Mouse (Mus musculus): ENCODE results near the gene Zbtb20. TPM values are rescaled to one million over a fixed set of nuclear protein-coding genes. Genes with fewer than 3 reads are reported as not detected.

Zbtb20 gene
- polyA plus RNA-seq, 1 experiment, result 4.0 TPM

DNA sequence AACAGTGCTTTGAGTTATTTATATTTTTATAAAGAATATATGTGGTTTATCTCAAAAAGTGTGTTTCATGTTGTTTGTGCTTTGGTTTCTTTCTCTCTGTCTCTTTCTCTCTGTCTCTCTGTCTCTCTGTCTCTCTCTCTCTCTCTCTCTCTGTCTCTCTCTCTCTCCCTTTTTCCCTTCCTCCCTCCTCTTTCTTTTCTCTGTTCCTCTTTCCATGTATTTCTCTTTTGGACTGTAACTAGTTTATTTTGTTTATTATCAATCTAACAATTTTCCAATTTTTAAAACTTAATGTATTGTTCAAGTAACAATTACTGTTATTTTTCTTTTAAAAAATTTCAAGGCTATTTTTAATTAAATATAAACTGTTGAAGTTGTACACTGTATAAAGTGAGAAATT, 523.7 kb downstream of the Zbtb20 start:
- peaks cover 8% of the 10 kb centered on the region for H3K79me3 ChIP-seq (ENCODE audit: low read depth)
- TF ChIP-seq USF1 (IDR thresholded peaks at IDR 0.05; ENCODE audit: low read depth) (no peak), FOSL1 (IDR thresholded peaks at IDR 0.05; ENCODE audit: insufficient read depth, low read length, poor library complexity, severe bottlenecking) (no peak), MYOG (IDR thresholded peaks at IDR 0.05; ENCODE audit: control insufficient read depth, extremely low read depth, insufficient read length) (no peak), MYOD1 (IDR thresholded peaks at IDR 0.05; ENCODE audit: control insufficient read depth, insufficient read length, low read depth) (no peak), MAX (IDR thresholded peaks at IDR 0.05) (no peak), CEBPB (IDR thresholded peaks at IDR 0.05; ENCODE audit: low read depth) (no peak), CTCF (IDR thresholded peaks at IDR 0.05; ENCODE audit: control insufficient read depth, insufficient read depth, insufficient read length) (no peak)
- H3K79me2 ChIP-seq (ENCODE audit: control insufficient read depth, insufficient read depth), result peaks cover 36% of the 10 kb centered on the region
- no peak overlapping the region for H3ac ChIP-seq (ENCODE audit: control insufficient read depth, insufficient read length, low read depth)
- H3K4me3 ChIP-seq (ENCODE audit: insufficient read depth, poor library complexity, severe bottlenecking), result no peak overlapping the region
- peaks cover under 1% of the 10 kb centered on the region for H3K36me3 ChIP-seq (ENCODE audit: control insufficient read depth, insufficient read depth)
- H3K27me3 ChIP-seq (ENCODE audit: control insufficient read depth, insufficient read depth, insufficient read length), result no peaks in the 10 kb centered on the region

DNA sequence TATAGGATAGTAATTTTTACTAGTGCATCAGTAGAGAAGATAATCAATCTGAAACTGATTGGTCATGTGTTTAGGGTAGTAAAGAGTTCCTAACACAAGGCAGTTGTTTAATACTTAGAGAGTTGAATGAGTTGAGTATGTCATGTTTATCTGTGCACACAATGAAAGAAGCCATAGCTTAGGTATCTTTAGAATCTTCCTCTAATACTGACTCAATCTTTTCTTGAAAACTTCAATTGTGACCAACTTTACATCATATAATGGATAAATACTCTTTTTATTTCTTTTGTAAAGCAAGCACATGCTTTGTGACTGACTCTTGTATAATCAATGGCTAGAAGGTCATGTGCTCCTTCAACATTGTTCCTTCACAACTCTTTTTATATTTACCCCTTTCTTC, 524.4 kb downstream of the Zbtb20 start:
- TF ChIP-seq CTCF (IDR thresholded peaks at IDR 0.05; ENCODE audit: control insufficient read depth, insufficient read depth, insufficient read length) (no peak), FOSL1 (IDR thresholded peaks at IDR 0.05; ENCODE audit: insufficient read depth, low read length, poor library complexity, severe bottlenecking) (no peak), MAX (IDR thresholded peaks at IDR 0.05) (no peak), CEBPB (IDR thresholded peaks at IDR 0.05; ENCODE audit: low read depth) (no peak)
- H3K27me3 ChIP-seq (ENCODE audit: control insufficient read depth, insufficient read depth, insufficient read length), result no peaks in the 10 kb centered on the region
- H3K36me3 ChIP-seq (ENCODE audit: control insufficient read depth, insufficient read depth), result peaks cover 3% of the 10 kb centered on the region

DNA sequence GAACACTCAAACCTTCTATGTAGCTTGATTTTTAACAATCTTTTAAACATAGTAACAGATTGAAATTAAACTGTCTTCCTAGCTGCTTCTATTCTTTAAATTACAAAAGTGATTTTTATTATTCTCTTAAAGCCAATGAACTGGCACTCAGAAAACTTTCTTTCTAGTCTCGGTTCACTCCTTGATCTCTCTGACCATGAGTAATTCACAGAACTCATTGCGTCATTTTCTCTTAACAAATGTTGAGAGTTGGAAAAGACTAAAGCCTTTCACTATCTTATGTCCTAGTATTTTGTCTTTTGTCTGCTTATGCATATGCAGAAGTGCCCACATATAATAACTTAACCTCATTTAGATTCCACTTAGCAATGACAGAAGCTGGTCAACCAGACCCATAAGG, 525.3 kb downstream of the Zbtb20 start:
- Histone ChIP-seq H3K36me3 (ENCODE audit: control insufficient read depth, insufficient read depth) (peaks cover 5% of the 10 kb centered on the region), H3K79me3 (ENCODE audit: low read depth) (peaks cover 4% of the 10 kb centered on the region), H3K4me3 (ENCODE audit: insufficient read depth, poor library complexity, severe bottlenecking) (no peak overlapping the region)

More for the DNA sequence above, 524.4 kb downstream of the Zbtb20 start:
- no peak overlapping the region for H3K4me3 ChIP-seq (ENCODE audit: insufficient read depth, poor library complexity, severe bottlenecking)
- H3ac ChIP-seq (ENCODE audit: control insufficient read depth, insufficient read length, low read depth), result no peak overlapping the region
- H3K79me2 ChIP-seq (ENCODE audit: control insufficient read depth, insufficient read depth), result peaks cover 30% of the 10 kb centered on the region
- peaks cover 4% of the 10 kb centered on the region for H3K79me3 ChIP-seq (ENCODE audit: low read depth)

DNA sequence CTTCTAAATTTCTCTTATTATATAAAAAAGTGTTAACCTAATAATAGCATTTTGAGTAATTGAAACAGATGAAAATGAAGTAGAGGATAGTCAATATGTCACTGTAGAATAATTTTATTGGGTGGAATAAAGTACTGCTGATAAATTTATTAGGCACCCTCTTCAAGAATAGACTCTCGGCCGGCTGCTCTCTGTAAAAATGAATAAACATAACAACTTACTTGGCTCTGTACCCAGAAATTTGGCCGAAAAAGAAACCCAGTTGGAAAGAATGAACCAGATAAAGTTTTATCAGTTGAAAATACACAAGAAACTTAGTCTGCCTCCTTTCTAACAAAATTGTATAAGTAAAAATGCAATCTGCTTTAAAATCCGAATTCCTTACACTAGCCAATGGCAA, 527.2 kb downstream of the Zbtb20 start:
- H3K27me3 ChIP-seq (ENCODE audit: control insufficient read depth, insufficient read depth, insufficient read length), result no peaks in the 10 kb centered on the region
- no peak overlapping the region for H3ac ChIP-seq (ENCODE audit: control insufficient read depth, insufficient read length, low read depth)
- peaks cover 28% of the 10 kb centered on the region for H3K79me2 ChIP-seq (ENCODE audit: control insufficient read depth, insufficient read depth)
- no peak overlapping the region for H3K4me3 ChIP-seq (ENCODE audit: insufficient read depth, poor library complexity, severe bottlenecking)
- TF ChIP-seq MYOD1 (IDR thresholded peaks at IDR 0.05; ENCODE audit: control insufficient read depth, insufficient read length, low read depth), result no peak
- no peak for TF ChIP-seq CTCF (IDR thresholded peaks at IDR 0.05; ENCODE audit: control insufficient read depth, insufficient read depth, insufficient read length)
- TF ChIP-seq FOSL1 (IDR thresholded peaks at IDR 0.05; ENCODE audit: insufficient read depth, low read length, poor library complexity, severe bottlenecking), result no peak
- TF ChIP-seq USF1 (IDR thresholded peaks at IDR 0.05; ENCODE audit: low read depth), result no peak
- TF ChIP-seq MYOG (IDR thresholded peaks at IDR 0.05; ENCODE audit: control insufficient read depth, extremely low read depth, insufficient read length), result no peak
- TF ChIP-seq CEBPB (IDR thresholded peaks at IDR 0.05; ENCODE audit: low read depth), result no peak
- TF ChIP-seq MAX (IDR thresholded peaks at IDR 0.05), result no peak
- peaks cover 7% of the 10 kb centered on the region for H3K36me3 ChIP-seq (ENCODE audit: control insufficient read depth, insufficient read depth)
- no peaks in the 10 kb centered on the region for H3K79me3 ChIP-seq (ENCODE audit: low read depth)

More for the DNA sequence above, 525.3 kb downstream of the Zbtb20 start:
- Histone ChIP-seq H3K27me3 (ENCODE audit: control insufficient read depth, insufficient read depth, insufficient read length) (no peaks in the 10 kb centered on the region), H3K79me2 (ENCODE audit: control insufficient read depth, insufficient read depth) (peaks cover 26% of the 10 kb centered on the region), H3ac (ENCODE audit: control insufficient read depth, insufficient read length, low read depth) (no peak overlapping the region)
- no peak for TF ChIP-seq FOSL1 (IDR thresholded peaks at IDR 0.05; ENCODE audit: insufficient read depth, low read length, poor library complexity, severe bottlenecking)
- no peak for TF ChIP-seq MYOD1 (IDR thresholded peaks at IDR 0.05; ENCODE audit: control insufficient read depth, insufficient read length, low read depth)
- TF ChIP-seq MYOG (IDR thresholded peaks at IDR 0.05; ENCODE audit: control insufficient read depth, extremely low read depth, insufficient read length), result no peak
- no peak for TF ChIP-seq USF1 (IDR thresholded peaks at IDR 0.05; ENCODE audit: low read depth)
- no peak for TF ChIP-seq CEBPB (IDR thresholded peaks at IDR 0.05; ENCODE audit: low read depth)
- no peak for TF ChIP-seq CTCF (IDR thresholded peaks at IDR 0.05; ENCODE audit: control insufficient read depth, insufficient read depth, insufficient read length)
- TF ChIP-seq MAX (IDR thresholded peaks at IDR 0.05), result no peak

DNA sequence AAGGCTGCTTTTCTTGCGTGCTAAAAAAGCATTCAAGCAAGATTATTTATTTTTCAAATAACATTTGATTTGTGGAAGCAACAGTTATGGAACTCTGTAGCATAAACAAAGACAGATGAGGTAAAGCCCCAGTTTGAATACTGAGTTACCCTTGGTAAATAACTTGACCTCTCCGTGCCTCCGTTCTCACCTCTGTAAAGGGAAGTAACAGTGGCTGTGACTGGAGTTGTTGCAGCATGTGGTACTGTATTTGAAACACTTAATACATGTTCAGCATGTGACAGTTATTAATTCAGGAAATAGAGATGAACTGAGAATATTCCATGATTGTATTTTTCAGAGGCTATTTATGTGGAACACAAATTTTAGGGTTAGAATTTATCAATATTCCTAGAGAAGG, 529.4 kb downstream of the Zbtb20 start:
- H3K36me3 ChIP-seq (ENCODE audit: control insufficient read depth, insufficient read depth), result peaks cover 7% of the 10 kb centered on the region
- H3K79me2 ChIP-seq (ENCODE audit: control insufficient read depth, insufficient read depth), result peaks cover 25% of the 10 kb centered on the region
- H3K79me3 ChIP-seq (ENCODE audit: low read depth), result peaks cover 2% of the 10 kb centered on the region
- no peak overlapping the region for H3ac ChIP-seq (ENCODE audit: control insufficient read depth, insufficient read length, low read depth)
- no peak for TF ChIP-seq MYOD1 (IDR thresholded peaks at IDR 0.05; ENCODE audit: control insufficient read depth, insufficient read length, low read depth)
- TF ChIP-seq CTCF (IDR thresholded peaks at IDR 0.05; ENCODE audit: control insufficient read depth, insufficient read depth, insufficient read length), result no peak
- no peak for TF ChIP-seq USF1 (IDR thresholded peaks at IDR 0.05; ENCODE audit: low read depth)
- no peak for TF ChIP-seq MYOG (IDR thresholded peaks at IDR 0.05; ENCODE audit: control insufficient read depth, extremely low read depth, insufficient read length)
- TF ChIP-seq MAX (IDR thresholded peaks at IDR 0.05), result no peak
- no peak for TF ChIP-seq CEBPB (IDR thresholded peaks at IDR 0.05; ENCODE audit: low read depth)
- no peak for TF ChIP-seq FOSL1 (IDR thresholded peaks at IDR 0.05; ENCODE audit: insufficient read depth, low read length, poor library complexity, severe bottlenecking)
- H3K27me3 ChIP-seq (ENCODE audit: control insufficient read depth, insufficient read depth, insufficient read length), result no peaks in the 10 kb centered on the region
- no peak overlapping the region for H3K4me3 ChIP-seq (ENCODE audit: insufficient read depth, poor library complexity, severe bottlenecking)

DNA sequence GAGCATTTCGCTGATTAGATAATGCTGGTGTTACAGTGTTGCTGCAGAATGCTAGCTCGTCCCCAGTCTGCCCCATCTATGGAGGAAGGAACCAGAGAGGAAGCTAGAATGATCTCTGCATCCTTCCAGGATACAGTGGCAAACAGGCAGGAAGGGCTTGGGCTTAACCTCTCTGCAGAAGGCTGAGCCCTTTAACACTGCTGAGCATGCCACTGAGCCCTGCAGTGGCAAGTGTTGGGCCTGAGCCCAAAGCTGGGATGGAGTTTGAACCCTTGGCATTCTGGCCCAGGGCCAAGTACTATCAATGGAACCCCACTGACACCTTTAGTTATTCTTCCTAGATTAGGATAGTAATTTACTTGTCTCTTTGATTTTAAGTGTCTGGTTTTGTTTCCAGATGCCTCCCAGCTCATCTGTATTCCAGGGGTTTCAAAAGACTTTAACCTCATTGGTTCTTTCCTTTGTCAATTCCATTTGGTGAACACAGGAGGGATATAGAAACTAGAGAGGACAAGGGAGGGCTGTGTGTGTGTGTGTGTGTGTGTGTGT, 532.0 kb downstream of the Zbtb20 start:
- H3K79me3 ChIP-seq (ENCODE audit: low read depth), result peaks cover 2% of the 10 kb centered on the region
- H3K79me2 ChIP-seq (ENCODE audit: control insufficient read depth, insufficient read depth), result peaks cover 18% of the 10 kb centered on the region
- no peak for TF ChIP-seq MAX (IDR thresholded peaks at IDR 0.05)
- TF ChIP-seq CTCF (IDR thresholded peaks at IDR 0.05; ENCODE audit: control insufficient read depth, insufficient read depth, insufficient read length), result no peak
- no peak for TF ChIP-seq MYOD1 (IDR thresholded peaks at IDR 0.05; ENCODE audit: control insufficient read depth, insufficient read length, low read depth)
- TF ChIP-seq FOSL1 (IDR thresholded peaks at IDR 0.05; ENCODE audit: insufficient read depth, low read length, poor library complexity, severe bottlenecking), result no peak
- TF ChIP-seq MYOG (IDR thresholded peaks at IDR 0.05; ENCODE audit: control insufficient read depth, extremely low read depth, insufficient read length), result no peak
- no peaks in the 10 kb centered on the region for H3K27me3 ChIP-seq (ENCODE audit: control insufficient read depth, insufficient read depth, insufficient read length)
- H3K36me3 ChIP-seq (ENCODE audit: control insufficient read depth, insufficient read depth), result peaks cover 11% of the 10 kb centered on the region
- no peak overlapping the region for H3ac ChIP-seq (ENCODE audit: control insufficient read depth, insufficient read length, low read depth)
- H3K4me3 ChIP-seq (ENCODE audit: insufficient read depth, poor library complexity, severe bottlenecking), result no peak overlapping the region

Measured in C2C12 (cell line).